Mouse (Mus musculus): Measurements from ENCODE around the gene Echdc3.

DNA sequence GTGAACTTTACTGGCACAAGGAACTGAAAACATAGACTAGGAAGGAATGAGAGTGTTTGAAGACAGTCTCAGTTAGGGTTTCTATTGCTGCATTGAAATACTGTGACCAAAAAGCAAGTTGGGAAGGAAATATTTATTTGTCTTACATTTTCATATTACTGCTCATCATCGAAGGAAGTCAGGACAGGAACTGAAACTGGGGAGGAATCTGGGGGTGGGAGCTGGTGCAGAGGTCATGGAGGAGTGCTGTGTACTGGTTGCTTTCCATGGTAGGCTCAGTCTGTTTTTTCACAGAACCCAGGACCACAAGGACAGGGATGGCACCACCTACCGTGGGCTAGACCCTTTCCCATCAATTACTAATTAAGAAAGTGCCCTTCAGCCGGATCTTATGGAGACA is 46.3 kb upstream of the Echdc3 start:
- no peak for TF ChIP-seq POLR2A (IDR thresholded peaks at IDR 0.05; ENCODE audit: borderline replicate concordance, extremely low read depth, insufficient read depth, insufficient read length, poor library complexity, severe bottlenecking)
- no peak for TF ChIP-seq CTCF (IDR thresholded peaks at IDR 0.05; ENCODE audit: borderline replicate concordance, extremely low read depth, insufficient read depth, insufficient read length)

Data from brain, embryonic 14.5 days (tissue).